Mouse (Mus musculus): Measurements from ENCODE around the gene Ppp2r5a. TPM values are rescaled to one million over a fixed set of nuclear protein-coding genes. Genes with fewer than 3 reads are reported as not detected.

The Ppp2r5a gene
- polyA plus RNA-seq, 1 experiment from 2014 or later: 18.4 TPM

DNA sequence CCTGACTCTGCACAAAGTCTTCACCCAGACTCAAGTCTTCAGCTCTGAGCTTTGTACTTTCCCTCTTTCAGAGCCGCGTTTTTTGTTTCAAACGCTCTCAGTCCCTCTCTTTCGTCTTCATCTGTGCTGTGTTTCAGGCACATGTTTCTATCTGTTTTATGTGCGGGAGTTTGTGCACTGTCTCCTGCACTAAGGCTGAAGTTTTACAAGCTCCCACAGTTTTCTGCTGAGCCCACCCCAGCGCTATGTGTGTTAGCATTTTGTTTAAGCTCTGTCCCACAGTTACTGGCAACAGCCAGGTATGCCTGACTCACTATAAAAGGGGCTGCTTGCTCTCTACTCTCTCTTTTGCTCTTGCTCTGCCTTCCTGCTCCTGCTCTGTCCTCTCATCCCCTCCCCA is 16.3 kb upstream of the Ppp2r5a start:
- ATAC-seq (ENCODE audit: insufficient read depth): no peak
- peak overlapping the region; percentile 51; the same call in 1 of the 2 replicates for H3K27ac ChIP-seq (replicated peaks)
- 55% methylated on average over 6 of the region's 6 CpGs for WGBS (ENCODE audit: insufficient replicate concordance)

DNA sequence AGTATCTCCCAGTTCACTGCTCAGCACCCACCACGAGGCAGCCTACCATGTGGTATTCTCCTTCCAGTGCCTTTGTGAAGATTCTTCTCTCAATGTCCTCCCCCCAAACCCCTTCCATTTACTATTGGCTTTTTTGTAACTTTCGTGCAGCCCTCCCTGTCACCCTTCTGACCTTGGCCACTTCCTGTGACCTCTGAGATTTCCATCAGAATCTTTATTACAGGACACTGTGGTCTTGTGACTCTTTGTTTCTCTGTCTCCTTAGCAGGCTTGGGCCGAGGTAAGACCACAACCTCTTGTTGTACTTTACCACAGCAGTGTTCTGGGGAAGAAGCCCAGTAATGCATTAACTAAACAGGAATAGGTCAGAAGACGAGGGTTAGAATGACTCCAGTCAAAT is 15.9 kb upstream of the Ppp2r5a start:
- Histone ChIP-seq H3K27me3 (no peaks in the 10 kb centered on the region), H3K4me2 (no peak overlapping the region), H3K9ac (no peak overlapping the region), H3K4me3 (replicated peaks) (no peak overlapping the region), H3K36me3 (replicated peaks) (no peaks in the 10 kb centered on the region), H3K4me1 (replicated peaks) (peaks cover 41% of the 10 kb centered on the region), H3K27ac (replicated peaks) (peak overlapping the region; percentile 51; the same call in 1 of the 2 replicates), H3K9me3 (replicated peaks) (no peaks in the 10 kb centered on the region)
- 28% methylated on average over 4 of the region's 4 CpGs for WGBS (ENCODE audit: insufficient replicate concordance)
- no peak for ATAC-seq (ENCODE audit: insufficient read depth)

More for the DNA sequence above, 16.3 kb upstream of the Ppp2r5a start:
- H3K9me3 ChIP-seq (replicated peaks): no peaks in the 10 kb centered on the region
- H3K4me2 ChIP-seq: no peak overlapping the region
- H3K4me1 ChIP-seq (replicated peaks): peaks cover 43% of the 10 kb centered on the region
- no peak overlapping the region for H3K9ac ChIP-seq
- no peaks in the 10 kb centered on the region for H3K27me3 ChIP-seq
- no peaks in the 10 kb centered on the region for H3K36me3 ChIP-seq (replicated peaks)
- H3K4me3 ChIP-seq (replicated peaks): no peak overlapping the region

DNA sequence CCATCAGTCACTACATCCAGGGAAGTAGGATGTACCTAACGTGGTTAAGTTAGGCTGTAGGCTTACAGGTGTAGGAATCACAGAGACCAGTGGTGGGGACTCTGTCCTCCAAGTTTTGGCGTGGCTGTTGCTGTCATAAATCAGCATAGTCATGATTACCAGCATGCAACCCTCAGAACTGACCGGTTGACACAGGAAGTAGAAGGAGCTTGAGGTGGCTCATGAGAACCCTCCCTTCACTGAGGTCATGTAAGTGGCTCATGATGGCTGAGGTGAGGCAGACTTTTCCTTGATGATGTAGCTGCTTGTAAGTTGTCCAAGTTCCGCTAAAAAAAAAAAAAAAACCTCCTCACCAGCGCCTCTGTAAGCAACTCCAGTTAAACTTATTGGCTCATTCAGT is 14.0 kb upstream of the Ppp2r5a start:
- no peak overlapping the region for H3K9ac ChIP-seq
- H3K9me3 ChIP-seq (replicated peaks): no peaks in the 10 kb centered on the region
- WGBS (ENCODE audit: insufficient replicate concordance): 37% methylated on average over 5 of the region's 5 CpGs
- ATAC-seq (ENCODE audit: insufficient read depth): no peak
- no peak overlapping the region for H3K4me2 ChIP-seq
- peaks cover 36% of the 10 kb centered on the region for H3K4me1 ChIP-seq (replicated peaks)
- no peaks in the 10 kb centered on the region for H3K27me3 ChIP-seq
- no peaks in the 10 kb centered on the region for H3K36me3 ChIP-seq (replicated peaks)
- H3K4me3 ChIP-seq (replicated peaks): no peak overlapping the region
- no peak overlapping the region for H3K27ac ChIP-seq (replicated peaks)

DNA sequence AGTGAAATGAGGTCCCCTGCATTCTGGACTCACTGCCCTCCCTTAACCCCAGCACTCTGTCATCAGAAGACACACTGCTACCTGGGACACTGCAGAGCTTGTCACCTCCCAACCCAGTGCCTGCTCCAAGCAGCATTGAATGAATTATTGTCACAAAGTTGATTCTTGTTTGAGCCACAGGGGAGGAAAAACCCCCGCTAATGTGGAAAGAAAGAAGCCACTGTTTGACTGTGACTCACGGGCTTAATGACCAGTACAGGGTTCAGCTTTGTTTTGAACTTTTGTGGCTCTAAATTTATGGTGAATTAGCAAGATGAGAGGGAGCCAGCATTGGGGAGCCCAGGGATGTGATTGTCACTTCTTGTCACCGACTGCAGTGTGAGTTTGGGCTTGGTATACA is 13.5 kb upstream of the Ppp2r5a start:
- no peak for ATAC-seq (ENCODE audit: insufficient read depth)
- H3K4me3 ChIP-seq (replicated peaks): no peak overlapping the region
- no peaks in the 10 kb centered on the region for H3K9me3 ChIP-seq (replicated peaks)
- H3K27ac ChIP-seq (replicated peaks): no peak overlapping the region
- WGBS (ENCODE audit: insufficient replicate concordance): 34% methylated on average over 3 of the region's 3 CpGs
- peaks cover 31% of the 10 kb centered on the region for H3K4me1 ChIP-seq (replicated peaks)
- peaks cover under 1% of the 10 kb centered on the region; the same call in 1 of the 2 replicates for H3K27me3 ChIP-seq
- H3K9ac ChIP-seq: no peak overlapping the region
- H3K4me2 ChIP-seq: no peak overlapping the region
- H3K36me3 ChIP-seq (replicated peaks): no peaks in the 10 kb centered on the region

DNA sequence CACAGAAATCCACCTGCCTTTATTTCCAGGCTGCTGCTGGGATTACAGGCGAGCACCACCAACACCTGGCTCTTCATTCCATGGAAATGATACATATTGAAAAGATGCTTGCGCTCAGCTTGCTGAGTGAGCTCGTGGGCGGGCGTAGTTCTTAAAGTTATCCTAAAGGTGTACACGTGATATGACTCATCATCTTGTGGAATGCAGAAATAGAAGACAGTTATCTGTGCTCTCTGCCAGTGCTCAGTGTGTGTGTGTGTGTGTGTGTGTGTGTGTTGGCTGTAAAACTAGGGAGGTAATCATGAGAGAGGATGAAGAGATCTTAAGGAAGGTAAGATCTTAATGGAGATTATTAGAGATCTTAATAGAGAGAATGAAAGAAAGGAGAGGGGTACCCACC is 11.4 kb upstream of the Ppp2r5a start:
- peaks cover 18% of the 10 kb centered on the region for H3K27me3 ChIP-seq
- no peak overlapping the region for H3K9ac ChIP-seq
- WGBS (ENCODE audit: insufficient replicate concordance): 43% methylated on average over 6 of the region's 6 CpGs
- no peak overlapping the region for H3K4me2 ChIP-seq
- H3K27ac ChIP-seq (replicated peaks): no peak overlapping the region
- H3K4me3 ChIP-seq (replicated peaks): no peak overlapping the region
- H3K4me1 ChIP-seq (replicated peaks): peaks cover 17% of the 10 kb centered on the region
- H3K9me3 ChIP-seq (replicated peaks): no peaks in the 10 kb centered on the region
- H3K36me3 ChIP-seq (replicated peaks): no peaks in the 10 kb centered on the region
- ATAC-seq (ENCODE audit: insufficient read depth): no peak

DNA sequence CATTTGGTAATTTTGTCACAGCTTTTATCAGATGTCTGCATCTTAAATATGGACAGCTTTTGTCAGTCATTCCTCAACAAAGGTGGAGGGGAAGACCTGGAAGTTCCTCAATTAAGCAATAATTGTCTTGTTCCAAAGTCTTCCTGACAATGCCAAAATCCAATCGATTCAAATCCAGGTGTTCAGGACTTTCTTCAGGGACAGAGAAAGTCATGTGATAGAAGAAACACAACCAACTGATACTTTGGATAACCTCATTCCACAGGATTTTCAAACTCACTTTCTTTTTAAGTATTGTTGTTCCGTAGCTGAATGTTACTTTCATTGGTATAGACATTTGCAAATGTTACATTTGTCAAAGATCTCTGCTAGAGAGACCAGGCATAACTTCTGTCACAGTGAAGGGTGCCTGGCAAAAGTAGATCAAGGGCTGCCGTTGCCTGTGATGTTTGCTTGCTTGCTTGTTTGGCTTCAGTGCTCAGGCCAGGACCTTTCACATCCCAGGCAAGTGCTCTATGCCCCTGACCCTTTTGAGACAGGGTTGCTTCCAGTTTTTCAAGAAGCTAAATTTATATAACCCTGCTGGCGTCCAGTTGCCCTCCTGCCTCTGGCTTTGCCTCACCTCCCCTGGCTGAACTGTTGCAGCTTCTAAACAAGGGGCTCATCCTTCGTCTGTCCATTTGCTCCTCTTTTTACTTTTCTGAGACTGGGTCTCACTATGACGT is 10.8 kb upstream of the Ppp2r5a start:
- Histone ChIP-seq H3K27ac (replicated peaks) (peak overlapping the region; percentile 25; the same call in 1 of the 2 replicates), H3K4me2 (no peak overlapping the region), H3K9ac (no peak overlapping the region), H3K4me3 (replicated peaks) (no peak overlapping the region), H3K4me1 (replicated peaks) (peaks cover 14% of the 10 kb centered on the region), H3K27me3 (peaks cover 19% of the 10 kb centered on the region), H3K9me3 (replicated peaks) (no peaks in the 10 kb centered on the region), H3K36me3 (replicated peaks) (no peaks in the 10 kb centered on the region)
- ATAC-seq (ENCODE audit: insufficient read depth): no peak
- WGBS (ENCODE audit: insufficient replicate concordance): 46% methylated on average over 6 of the region's 6 CpGs

DNA sequence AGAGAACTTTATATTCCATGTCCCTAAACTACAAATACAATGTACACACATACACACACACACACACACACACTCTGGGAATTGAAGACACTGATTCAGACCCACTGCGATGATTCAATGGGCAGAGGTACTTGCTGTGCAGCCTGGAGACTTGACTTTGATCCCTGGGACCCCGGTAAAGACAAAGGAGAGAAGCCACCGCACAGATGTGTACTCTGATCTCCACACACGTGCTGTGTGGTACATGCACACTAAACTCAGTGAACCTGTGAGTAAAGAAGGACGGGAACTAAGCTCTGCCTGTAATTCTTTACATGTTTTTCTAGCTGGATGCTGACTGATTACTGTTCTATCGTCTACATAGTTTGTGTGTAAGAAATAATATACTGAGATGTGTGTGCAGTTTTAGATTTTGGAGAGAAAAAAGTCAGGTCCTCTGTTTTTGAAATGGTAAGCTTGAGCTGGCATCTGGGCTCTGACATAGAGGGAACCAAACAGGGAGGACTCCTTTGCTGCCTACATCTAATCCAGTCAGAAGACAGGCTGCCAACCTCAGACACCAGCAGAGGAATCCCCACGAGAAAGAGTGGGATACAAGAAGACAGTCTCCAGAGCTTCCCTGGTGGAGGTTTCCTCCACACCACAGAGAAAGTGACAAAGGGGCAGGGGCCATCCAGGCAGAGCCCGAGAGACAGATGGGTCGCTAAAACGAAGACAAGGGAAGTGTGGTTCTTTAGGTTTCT is 7.4 kb upstream of the Ppp2r5a start:
- Histone ChIP-seq H3K4me2 (no peak overlapping the region), H3K27ac (replicated peaks) (no peak overlapping the region), H3K4me1 (replicated peaks) (peaks cover 2% of the 10 kb centered on the region; the same call in 1 of the 2 replicates), H3K9ac (no peak overlapping the region), H3K4me3 (replicated peaks) (no peak overlapping the region), H3K27me3 (peaks cover 27% of the 10 kb centered on the region), H3K9me3 (replicated peaks) (no peaks in the 10 kb centered on the region), H3K36me3 (replicated peaks) (no peaks in the 10 kb centered on the region)
- 47% methylated on average over 10 of the region's 10 CpGs for WGBS (ENCODE audit: insufficient replicate concordance)
- no peak for ATAC-seq (ENCODE audit: insufficient read depth)

DNA sequence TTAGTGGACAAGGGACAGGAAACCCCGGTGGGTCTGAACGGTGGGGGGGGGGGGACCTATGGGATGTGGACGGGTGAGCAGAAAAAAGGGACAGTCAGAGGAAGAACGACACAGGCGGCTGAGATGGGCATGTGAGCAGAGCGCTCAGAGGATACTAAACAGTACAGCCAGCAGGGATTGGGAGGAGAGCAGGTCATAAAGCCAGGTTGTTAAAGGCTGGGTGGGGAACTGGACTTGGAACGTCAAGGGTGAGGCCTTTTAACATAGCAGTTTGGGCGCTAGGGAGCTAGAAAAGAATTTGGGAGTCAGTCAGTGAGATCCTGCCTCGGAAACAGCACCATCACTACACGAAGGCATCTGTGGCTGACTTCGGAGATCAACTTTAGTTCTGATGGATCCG is 4.2 kb upstream of the Ppp2r5a start:
- no peaks in the 10 kb centered on the region for H3K36me3 ChIP-seq (replicated peaks)
- H3K27ac ChIP-seq (replicated peaks): no peak overlapping the region
- H3K9me3 ChIP-seq (replicated peaks): no peaks in the 10 kb centered on the region
- H3K4me3 ChIP-seq (replicated peaks): no peak overlapping the region
- ATAC-seq (ENCODE audit: insufficient read depth): no peak
- WGBS (ENCODE audit: insufficient replicate concordance): 56% methylated on average over 12 of the region's 12 CpGs
- no peak overlapping the region for H3K9ac ChIP-seq
- peaks cover 11% of the 10 kb centered on the region for H3K4me1 ChIP-seq (replicated peaks)
- H3K27me3 ChIP-seq: peaks cover 27% of the 10 kb centered on the region
- no peak overlapping the region for H3K4me2 ChIP-seq

DNA sequence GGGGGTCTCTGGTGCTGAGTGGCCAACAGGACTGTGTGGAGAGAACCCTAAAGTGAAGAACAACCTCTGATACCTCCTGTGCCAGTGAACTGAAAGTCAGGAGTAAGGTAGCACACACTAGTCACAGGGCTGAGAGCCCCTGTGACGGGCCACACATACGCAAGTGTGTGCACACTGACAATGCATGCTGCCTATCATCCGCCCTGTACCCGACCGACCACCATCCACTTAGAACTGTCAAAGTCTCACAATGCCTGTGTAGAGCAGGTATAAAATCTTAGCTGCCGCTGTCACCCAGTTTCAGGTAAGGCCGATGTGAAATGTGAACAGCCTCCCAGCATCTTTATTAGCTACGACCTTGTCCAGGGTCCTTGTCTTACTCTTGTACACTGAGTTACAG is 3.4 kb upstream of the Ppp2r5a start:
- no peak for ATAC-seq (ENCODE audit: insufficient read depth)

DNA sequence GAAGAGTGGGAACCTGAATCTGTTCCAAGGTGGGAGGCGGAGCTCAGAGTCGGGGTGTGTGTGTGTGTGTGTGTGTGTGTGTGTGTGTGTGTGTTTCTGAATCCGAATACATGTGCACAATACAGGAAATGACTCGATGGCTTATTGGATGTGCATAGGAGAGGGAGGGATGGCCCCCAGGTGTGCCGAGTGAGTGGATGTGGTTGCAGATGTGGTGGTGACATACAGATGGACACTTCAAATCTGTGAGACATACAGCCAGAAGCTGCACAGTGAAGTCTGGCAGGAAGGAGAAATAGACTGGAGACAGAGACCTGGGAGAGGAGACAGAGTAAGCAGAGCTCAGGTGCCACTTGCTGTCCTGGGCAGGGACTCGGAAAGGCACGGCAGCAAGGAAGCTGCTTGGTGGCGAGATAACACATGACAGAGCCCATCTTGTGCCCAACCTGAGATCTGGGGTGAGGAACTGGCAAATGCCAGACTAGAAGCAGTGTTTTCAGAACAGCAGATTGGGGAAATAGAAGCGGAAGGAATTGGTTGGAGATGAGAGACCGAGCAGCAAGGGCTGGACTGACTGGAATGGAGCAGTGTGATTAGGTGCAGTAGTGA is 1.8 kb upstream of the Ppp2r5a start:
- WGBS (ENCODE audit: insufficient replicate concordance): 55% methylated on average over 10 of the region's 10 CpGs
- no peak overlapping the region for H3K4me2 ChIP-seq
- ATAC-seq (ENCODE audit: insufficient read depth): no peak

More for the DNA sequence above, 3.4 kb upstream of the Ppp2r5a start:
- H3K9ac ChIP-seq: no peak overlapping the region
- peaks cover 26% of the 10 kb centered on the region for H3K27me3 ChIP-seq
- H3K4me3 ChIP-seq (replicated peaks): no peak overlapping the region
- H3K4me2 ChIP-seq: no peak overlapping the region
- no peak overlapping the region for H3K27ac ChIP-seq (replicated peaks)
- H3K4me1 ChIP-seq (replicated peaks): peaks cover 11% of the 10 kb centered on the region
- 76% methylated on average over 8 of the region's 8 CpGs for WGBS (ENCODE audit: insufficient replicate concordance)
- no peaks in the 10 kb centered on the region for H3K36me3 ChIP-seq (replicated peaks)
- no peaks in the 10 kb centered on the region for H3K9me3 ChIP-seq (replicated peaks)

DNA sequence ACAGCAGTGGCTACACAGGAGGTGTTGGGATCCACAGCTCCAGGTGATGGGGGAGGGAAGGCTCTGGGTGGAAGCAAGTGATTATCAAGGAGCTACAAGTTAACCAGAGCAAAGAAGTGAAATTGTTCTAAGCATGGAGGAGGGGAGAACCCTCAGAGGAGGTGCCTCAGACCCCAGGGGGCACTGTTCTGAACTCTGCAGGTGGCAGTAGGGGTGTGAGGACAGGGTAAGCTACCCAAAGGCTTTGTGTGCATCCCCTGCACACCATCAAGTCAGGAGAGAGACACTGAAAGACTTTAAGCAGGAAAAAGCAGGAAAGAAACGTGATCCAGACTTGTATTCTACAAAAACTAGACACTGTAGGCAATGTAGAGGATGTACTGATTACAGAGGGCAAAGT is 1.2 kb upstream of the Ppp2r5a start:
- H3K27ac ChIP-seq (replicated peaks): no peak overlapping the region
- peaks cover 10% of the 10 kb centered on the region; the same call in 1 of the 2 replicates for H3K4me1 ChIP-seq (replicated peaks)
- no peak overlapping the region for H3K9ac ChIP-seq
- WGBS (ENCODE audit: insufficient replicate concordance): 43% methylated on average over 1 of the region's 1 CpGs
- no peak for ATAC-seq (ENCODE audit: insufficient read depth)
- no peak overlapping the region for H3K4me3 ChIP-seq (replicated peaks)
- H3K4me2 ChIP-seq: no peak overlapping the region
- H3K27me3 ChIP-seq: peaks cover 7% of the 10 kb centered on the region
- no peaks in the 10 kb centered on the region for H3K9me3 ChIP-seq (replicated peaks)
- H3K36me3 ChIP-seq (replicated peaks): no peaks in the 10 kb centered on the region

More for the DNA sequence above, 1.8 kb upstream of the Ppp2r5a start:
- peaks cover 11% of the 10 kb centered on the region for H3K4me1 ChIP-seq (replicated peaks)
- H3K36me3 ChIP-seq (replicated peaks): no peaks in the 10 kb centered on the region
- no peaks in the 10 kb centered on the region for H3K9me3 ChIP-seq (replicated peaks)
- H3K27ac ChIP-seq (replicated peaks): no peak overlapping the region
- no peak overlapping the region for H3K9ac ChIP-seq
- peaks cover 13% of the 10 kb centered on the region for H3K27me3 ChIP-seq
- no peak overlapping the region for H3K4me3 ChIP-seq (replicated peaks)
